Mouse (Mus musculus): ENCODE results near the gene Timp3.

DNA sequence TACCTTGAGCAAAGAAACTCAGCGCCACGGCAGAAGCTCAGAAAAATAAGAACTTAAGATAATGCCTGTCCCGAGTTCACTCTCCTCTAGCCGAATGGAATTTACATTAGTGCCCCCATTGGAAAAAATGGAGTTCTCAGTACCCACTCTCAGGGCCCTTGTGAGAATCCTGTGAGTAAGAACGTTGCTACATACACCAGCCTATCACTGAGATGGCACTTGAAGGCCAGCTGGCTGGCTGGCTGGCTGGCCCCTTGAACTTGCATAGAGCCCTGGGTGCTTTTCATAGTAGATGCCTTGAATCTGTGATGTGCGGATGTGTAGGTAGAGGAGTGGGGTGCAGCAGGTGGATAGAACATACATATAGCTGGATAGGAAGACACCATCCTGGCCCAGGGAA, 43.2 kb downstream of the Timp3 start:
- no peak for TF ChIP-seq CTCF (IDR thresholded peaks at IDR 0.05; ENCODE audit: extremely low read depth, insufficient read depth, insufficient read length, insufficient replicate concordance)
- TF ChIP-seq POLR2A (IDR thresholded peaks at IDR 0.05; ENCODE audit: low read depth, low read length): no peak
